Mouse (Mus musculus): ENCODE data around the gene Npas3.
A peak's percentile ranks its signal among the peaks of the same experiment; 100 is the strongest.

Gene Npas3

DNA sequence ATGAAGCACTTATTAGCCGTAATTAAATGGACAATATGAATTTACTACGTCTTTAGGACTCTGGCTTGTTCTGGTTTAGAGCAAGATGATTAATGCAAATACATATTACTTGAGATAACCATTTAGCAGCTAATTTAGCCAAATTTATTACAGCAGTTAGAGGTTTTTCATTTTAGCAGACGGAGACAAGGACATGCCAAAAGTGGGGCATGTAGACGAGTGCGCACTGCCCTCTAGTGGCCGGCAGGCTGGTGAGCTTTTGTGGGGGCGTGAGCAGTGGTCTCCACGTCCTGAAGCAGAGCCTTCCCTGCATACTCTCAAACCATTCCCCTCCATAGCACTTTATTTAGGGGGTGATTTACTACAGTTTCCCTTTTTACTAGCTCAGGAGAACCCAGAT is 812.3 kb downstream of the Npas3 start:
- peak; percentile 27 to 72 for DNase-seq (ENCODE audit: low spot score in 2 of 2)

DNA sequence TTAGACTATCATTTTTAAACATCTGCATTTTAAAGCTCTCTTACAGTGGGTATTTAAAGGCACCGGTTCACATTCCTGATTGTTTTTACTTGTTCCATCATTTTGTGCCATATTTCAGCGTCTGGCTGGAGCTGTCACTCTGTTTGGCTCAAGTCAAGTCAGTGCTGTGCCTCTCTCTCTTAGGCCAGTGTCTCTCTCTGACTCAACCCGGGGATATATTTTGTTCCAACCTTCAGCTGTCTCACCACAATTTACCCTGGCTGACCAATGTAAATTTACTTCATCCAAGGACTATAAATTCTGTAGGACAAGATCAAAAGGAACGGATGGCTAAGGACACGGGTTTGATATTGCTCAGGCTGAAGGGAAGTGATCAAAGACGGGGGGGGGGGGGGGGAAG is 812.7 kb downstream of the Npas3 start:
- no peak for DNase-seq (ENCODE audit: low spot score in 2 of 2)

DNA sequence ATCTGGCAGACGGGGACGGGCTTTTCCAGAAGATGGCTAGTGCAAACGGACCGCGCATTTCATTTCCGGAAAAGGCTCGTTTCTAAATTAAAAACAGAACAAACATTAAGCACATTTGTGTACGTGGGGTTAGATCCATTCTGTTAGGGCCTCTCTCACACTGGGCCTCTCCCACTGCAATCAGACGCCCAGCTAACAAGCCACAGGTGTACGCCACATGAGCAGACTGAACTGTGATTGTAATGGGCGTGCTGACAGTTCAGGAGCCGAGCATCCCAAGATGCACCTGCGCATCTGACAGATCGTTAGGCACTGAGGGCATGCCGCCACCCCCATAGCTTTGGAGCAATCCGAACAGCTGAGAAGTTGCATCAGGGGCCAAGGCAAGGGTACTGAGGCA is 816.5 kb downstream of the Npas3 start:
- no peak for DNase-seq (ENCODE audit: low spot score in 2 of 2)

DNA sequence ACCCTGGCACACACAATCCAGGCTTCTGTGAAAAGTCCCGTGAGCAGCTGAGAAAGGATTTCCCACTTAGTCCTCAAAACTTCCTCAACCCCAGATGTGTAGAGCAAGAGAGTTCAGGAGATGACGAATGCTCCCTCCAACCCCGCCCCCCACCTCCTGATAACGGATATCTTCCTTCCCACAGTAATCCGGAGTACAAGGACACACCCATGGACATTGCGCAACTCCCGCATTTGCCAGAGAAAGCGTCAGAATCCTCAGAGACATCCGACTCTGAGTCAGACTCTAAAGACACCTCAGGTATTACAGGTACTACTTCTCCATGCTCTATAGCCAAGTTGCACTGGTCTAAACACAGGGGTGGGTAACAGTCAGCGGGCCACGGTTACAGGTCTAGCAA is 817.1 kb downstream of the Npas3 start:
- DNase-seq (ENCODE audit: low spot score in 2 of 2): no peak

DNA sequence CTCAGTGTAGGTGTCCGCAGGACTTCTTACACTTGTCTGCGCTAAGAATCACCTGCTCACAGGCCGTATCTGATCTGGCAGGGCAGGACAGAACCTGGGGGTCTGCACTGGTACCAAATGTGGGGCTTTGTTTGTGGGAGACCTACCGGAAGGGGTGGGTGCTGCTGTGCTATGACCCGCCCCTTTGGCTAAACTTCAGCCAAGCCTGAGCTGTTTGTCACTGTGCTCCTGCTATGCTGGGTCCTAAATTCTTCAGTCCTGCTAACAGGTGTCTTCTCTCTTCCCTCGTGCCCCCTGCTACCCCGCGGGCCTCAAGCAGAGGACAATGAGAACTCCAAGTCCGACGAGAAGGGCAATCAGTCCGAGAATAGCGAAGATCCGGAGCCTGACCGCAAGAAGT is 818.9 kb downstream of the Npas3 start:
- DNase-seq (ENCODE audit: low spot score in 2 of 2): no peak

DNA sequence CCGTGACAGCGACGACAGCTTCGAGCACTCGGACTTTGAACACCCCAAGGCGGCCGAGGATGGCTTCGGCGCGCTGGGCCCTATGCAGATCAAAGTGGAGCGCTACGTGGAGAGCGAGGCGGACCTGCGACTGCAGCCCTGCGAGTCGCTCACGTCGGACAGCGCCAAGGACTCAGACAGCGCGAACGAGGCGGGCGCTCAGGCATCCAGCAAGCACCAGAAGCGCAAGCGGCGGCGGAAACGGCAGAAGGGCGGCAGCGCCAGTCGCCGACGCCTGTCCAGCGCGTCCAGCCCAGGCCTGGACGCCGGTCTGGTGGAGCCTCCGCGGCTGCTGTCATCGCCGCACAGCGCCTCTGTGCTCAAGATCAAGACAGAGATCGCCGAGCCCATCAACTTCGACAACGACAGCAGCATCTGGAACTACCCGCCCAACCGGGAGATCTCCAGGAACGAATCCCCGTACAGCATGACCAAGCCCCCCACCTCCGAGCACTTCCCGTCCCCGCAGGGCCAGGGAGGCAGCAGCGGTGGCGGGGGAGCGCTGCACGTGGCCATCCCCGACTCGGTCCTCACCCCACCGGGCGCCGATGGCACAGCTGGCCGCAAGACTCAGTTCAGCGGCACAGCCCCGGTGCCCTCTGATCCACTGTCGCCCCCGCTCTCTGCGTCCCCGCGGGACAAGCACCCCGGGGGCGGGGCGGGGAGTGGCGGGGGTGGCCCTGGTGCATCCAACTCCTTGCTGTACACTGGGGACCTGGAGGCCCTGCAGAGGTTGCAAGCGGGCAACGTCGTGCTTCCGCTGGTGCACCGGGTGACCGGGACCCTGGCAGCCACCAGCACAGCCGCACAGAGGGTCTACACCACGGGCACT is 819.6 kb downstream of the Npas3 start:
- DNase-seq (ENCODE audit: low spot score in 2 of 2): peak in 1 of 2 experiments; percentile 6

DNA sequence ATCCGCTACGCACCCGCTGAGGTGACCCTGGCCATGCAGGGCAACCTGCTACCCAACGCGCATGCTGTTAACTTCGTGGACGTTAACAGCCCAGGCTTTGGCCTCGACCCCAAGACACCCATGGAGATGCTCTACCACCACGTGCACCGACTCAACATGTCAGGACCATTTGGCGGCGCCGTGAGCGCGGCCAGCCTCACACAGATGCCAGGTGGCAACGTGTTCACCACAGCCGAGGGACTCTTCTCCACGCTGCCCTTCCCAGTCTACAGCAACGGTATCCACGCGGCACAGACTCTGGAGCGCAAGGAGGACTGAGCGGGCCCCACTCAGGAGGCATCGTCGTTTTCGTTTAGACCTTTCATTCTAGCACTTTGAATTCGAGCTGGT is 820.3 kb downstream of the Npas3 start:
- DNase-seq (ENCODE audit: low spot score in 2 of 2): no peak

DNA sequence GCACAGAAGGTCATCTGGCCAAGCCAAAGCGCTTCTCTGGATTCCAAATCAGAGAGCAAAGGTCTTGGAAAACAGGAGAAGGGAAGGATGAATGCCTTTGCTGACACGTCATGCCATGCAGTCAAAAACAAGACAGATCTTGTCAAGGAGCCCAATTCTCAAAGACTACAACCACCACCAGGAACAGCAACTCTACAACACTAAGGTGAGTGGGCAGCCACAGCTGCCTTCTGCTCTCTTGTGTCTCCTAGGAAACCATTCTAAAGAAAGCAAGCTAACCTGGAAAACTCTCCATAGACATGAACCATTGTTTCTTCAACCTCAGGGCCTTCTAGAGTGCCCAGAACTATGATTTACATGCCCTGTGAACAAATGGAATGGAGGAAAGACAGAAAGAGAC is 825.5 kb downstream of the Npas3 start:
- DNase-seq (ENCODE audit: low spot score in 2 of 2): no peak

GRCm38 (mm10) chr12:54080996-54081395 is 832.5 kb downstream of the Npas3 start:
- no peak for DNase-seq (ENCODE audit: low spot score in 2 of 2)

DNA sequence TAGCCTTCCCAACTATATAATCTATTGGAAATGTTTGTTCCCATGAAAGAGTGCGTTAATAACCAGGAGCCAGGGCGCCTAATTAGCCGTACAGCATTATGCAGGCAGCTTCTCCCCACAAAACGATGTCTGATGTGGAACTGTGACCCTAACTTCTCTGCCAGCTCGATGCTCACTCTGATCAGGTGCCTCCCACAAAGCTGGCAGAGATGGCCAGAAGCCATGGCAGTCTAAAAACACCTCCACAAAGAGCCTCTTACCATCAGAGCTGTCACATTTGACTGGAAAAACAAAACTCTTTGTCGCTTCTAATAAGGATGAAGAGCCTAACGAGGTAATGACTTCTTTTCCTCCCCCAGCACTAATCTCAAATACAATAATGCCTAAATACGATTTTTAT is 845.3 kb downstream of the Npas3 start:
- DNase-seq (ENCODE audit: low spot score in 2 of 2): no peak

GRCm38 (mm10) chr12:54096492-54096891 is 848.0 kb downstream of the Npas3 start:
- no peak for DNase-seq (ENCODE audit: low spot score in 2 of 2)

DNA sequence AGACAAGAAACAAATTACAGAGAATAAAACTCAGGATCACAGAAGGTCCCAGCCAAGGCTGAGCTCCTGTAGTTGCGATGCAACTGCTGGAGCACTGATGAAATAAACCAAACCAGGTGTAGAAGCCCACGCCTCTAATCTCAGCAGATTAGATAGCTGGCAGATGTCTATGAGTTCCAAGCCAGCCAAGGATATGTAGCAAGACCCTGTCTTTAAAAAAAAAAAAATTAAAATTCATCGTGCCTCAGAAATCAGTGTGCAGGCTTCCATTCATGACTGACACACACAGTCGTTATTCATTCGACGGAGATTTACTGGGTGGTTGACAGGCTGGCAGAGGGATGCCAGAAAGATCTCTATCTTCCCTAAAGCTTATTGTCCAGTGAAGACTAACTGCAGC is 849.7 kb downstream of the Npas3 start:
- DNase-seq (ENCODE audit: low spot score in 2 of 2): no peak

DNA sequence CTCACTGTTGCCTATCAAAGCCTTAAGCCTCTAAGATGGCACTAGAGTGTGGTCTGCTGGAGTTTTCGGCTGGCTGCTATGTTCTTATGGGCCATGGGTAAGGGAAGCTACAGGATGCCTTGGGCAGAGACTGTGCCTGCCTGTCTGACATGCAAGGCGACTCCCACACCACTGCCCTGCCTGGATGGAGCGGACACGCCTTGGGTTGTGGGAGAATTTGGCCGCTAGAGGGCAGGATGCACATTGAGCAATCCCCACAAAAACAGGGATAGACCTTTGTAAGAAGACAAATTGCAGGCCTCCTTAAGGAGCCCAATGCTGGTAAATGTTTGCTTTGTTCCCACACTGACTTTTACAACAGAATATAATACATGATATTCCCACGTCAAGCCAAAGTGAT is 850.3 kb downstream of the Npas3 start:
- peak; percentile 38 to 74 for DNase-seq (ENCODE audit: low spot score in 2 of 2)

- DNase-seq (ENCODE audit: low spot score in 2 of 2): no peak
Observed at GRCm38 (mm10) chr12:54099458-54099857, 851.0 kb downstream of the Npas3 start.

DNA sequence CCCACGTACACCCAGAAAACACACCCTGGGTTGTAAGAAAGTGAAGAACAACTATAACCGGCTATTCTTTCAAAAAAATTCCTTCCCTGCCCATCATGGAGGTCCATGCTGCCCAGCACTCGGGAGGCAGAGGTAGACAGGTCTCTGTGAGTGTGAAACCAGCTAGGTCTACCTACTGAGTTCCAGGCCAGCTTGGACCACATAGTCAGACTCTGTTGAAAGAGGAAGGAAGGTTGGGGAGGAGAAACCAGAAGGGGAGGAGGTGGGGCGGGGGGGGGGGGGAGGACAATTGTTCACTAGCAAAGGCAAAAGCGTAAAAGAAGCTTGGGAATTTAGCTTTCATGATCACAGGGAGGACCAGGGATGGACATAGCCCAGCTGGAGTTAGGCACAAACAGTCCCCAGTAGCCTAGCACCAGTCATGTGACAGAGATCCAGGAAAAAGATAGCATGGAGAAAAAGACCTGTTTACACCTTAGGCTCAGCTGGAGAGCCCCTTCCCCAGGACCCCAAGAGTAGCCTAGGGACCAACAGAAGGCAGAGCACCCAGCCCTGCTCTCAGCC is 852.9 kb downstream of the Npas3 start:
- DNase-seq (ENCODE audit: low spot score in 2 of 2): no peak

- no peak for DNase-seq (ENCODE audit: low spot score in 2 of 2)
Observed at GRCm38 (mm10) chr12:54102500-54102899, 854.0 kb downstream of the Npas3 start.

GRCm38 (mm10) chr12:54105531-54105930 is 857.1 kb downstream of the Npas3 start:
- no peak for DNase-seq (ENCODE audit: low spot score in 2 of 2)

DNA sequence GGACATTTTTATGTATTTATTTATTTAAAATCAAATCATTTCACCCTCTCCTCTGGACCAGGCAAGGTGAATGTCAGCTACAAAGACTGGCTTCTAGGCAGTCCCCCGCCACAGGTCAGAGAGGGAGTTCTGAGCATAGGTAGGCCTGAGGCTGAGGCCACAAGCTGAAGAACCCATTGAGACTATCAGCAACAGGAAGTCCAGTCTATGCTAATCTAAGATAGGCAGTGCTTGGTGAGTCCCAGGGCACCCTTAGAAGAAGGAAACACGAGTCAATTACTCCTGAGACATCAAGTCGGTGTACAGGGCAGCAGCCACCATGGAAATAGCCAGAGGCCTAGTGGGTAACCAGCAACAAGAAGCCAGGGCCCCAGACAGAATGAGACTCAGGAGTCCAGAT is 857.5 kb downstream of the Npas3 start:
- no peak for DNase-seq (ENCODE audit: low spot score in 2 of 2)

GRCm38 (mm10) chr12:54110342-54110741 is 861.9 kb downstream of the Npas3 start:
- no peak for DNase-seq (ENCODE audit: low spot score in 2 of 2)

DNA sequence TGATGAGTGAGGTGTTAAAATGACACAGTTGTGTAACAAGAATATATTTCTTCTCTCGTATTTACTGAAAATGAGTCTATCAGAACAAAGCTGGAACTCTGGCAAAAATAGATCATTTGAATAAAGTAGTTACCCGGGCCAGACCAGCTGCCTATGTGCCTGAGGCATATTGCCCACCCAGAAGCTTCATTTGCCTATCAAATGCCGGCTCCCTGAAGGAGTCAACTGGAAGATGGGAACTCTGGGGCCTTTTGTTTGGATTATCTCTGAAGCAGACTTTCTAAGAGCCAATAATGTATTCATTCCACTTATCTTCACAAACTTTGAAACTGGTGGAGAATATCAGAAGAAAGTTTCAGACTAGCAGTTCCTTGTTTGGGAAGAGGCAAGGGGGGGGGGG is 862.5 kb downstream of the Npas3 start:
- no peak for DNase-seq (ENCODE audit: low spot score in 2 of 2)

DNA sequence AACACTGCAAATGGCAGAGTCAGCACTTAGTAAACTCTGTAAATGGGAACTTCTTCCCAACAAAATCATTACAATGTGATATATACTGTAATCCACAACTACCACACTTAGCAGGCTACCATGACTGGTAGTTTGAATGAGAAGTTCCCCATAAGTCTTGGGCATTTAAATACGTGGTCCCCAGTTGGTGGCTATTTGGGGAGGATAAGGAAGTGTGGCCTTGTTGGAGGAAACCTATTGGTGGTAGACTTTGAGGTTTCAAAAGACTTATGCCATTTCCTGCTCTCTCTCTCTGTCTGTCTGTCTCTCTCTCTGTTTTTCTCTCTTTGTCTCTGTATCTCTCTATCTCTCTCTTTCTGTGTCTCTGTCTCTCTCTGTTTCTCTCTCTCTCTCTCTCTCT is 871.9 kb downstream of the Npas3 start:
- no peak for DNase-seq (ENCODE audit: low spot score in 2 of 2)

DNA sequence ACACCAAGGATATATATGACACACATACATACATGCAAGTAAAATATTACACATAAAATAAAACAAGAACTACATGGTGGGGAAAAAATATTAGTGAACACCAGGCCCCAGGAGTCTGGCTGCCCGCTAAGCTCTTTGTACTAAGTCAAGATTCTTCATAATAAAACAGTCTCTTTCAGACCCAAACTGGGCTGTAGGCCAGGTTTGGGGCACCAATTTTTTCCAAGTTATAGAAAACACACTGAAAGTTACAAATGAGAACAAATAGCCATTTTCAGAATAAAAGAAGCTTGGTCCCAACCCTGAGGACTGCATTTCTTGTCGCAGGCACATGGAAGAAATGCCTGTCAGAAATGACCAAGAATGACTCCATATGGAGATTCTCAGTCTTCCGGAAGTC is 872.8 kb downstream of the Npas3 start:
- DNase-seq (ENCODE audit: low spot score in 2 of 2): no peak
